Mouse (Mus musculus): ENCODE measurements around the gene Dixdc1. TPM values are rescaled to one million over a fixed set of nuclear protein-coding genes. Genes with fewer than 3 reads are reported as not detected.
"Not testable (repeated sequence)": the region's sequence is repeated elsewhere in the genome, so short reads cannot be mapped to it uniquely, and the experiment has no call there.

Gene Dixdc1
- total RNA-seq, 2 experiments from 2014 or later = 2.1 to 4.7 TPM

DNA sequence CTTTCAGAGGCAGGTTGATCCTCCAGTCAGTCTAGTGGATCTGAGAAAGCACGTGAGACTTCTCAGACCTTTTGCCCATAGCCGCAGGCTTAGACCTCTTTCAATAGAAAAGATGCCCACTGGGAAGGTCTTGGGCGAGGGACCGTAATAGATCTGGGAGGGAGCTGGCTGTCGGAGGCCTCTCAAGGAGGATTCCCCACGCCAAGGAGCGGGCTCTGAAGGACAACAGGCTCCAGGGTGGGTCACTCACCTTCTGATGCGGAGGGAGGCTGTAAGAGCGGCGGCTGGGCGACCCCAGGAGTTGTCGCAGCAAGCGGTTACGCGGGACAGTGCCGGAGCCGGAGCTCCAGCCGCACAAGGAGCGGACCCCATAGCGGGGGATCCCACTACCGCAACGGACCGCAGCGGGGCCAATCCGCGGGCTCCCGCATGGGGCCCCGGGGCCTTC, 80.4 kb downstream of the Dixdc1 start:
- no peak for DNase-seq (ENCODE audit: low spot score)

DNA sequence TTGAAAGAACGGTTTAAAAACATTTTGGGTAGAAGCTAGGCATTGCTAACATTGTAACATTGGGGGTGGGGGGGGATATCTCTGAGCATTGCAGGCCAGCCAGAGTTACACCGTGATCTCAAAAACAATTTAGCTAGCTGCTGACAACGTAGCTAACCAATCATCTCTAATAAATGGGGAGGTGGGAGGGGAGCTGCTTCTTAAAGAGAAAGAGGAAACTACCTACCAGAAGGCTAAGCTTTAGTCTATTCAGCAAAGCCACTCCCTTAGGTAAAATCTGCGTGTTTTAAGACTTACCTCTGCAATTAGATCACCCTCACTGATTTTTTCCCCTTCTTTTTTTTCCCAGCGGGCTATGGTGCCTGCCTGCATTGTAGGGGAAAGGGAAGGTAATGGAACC, 80.9 kb downstream of the Dixdc1 start:
- DNase-seq (ENCODE audit: low spot score) = no peak

DNA sequence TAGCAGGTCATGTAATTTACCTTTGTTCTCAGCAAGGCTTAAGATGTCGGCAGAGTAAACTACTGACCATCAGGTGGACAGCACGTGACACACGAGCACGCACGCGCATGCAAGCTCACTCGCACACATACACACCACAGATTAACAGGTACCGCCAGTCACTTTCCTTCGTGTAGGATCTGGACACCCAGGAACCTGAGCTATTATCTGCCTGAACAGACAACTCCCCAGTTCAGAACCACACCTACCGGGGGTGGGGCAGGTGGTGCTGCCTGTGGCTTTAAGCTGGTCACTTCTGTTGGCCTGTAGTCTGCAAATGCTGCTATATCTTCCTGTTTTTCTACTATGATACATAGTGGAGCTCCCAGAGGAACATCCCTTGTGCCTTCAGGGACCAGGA, 88.8 kb downstream of the Dixdc1 start:
- no peak for DNase-seq (ENCODE audit: low spot score)

DNA sequence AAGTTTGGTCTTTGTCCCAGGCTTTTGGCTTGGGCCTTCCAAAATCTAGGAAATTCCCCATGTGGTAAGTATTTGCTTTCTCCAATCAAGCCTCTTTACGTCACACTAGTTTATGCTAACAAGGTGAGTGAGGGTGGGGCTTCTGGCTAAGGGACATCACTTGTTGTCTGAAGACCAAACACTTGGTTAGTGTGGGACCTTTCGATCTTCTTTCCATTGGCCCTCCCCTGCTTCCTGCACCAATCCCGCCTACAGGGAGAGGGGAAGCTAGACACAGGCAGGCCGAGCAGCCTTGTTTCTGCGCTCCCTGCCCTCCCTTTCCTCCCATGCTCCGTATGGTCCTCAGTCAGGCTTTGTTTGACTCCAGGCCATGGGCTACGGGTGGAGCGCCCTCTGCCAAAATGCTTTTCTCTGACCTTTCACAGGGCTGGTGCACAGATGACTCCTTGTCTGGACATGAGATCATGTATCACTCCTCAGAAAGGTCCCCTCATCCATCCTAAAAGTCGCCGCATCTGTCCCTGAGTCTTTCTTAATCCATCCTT, 92.4 kb downstream of the Dixdc1 start:
- peak; percentile 24 for DNase-seq (ENCODE audit: low spot score)

DNA sequence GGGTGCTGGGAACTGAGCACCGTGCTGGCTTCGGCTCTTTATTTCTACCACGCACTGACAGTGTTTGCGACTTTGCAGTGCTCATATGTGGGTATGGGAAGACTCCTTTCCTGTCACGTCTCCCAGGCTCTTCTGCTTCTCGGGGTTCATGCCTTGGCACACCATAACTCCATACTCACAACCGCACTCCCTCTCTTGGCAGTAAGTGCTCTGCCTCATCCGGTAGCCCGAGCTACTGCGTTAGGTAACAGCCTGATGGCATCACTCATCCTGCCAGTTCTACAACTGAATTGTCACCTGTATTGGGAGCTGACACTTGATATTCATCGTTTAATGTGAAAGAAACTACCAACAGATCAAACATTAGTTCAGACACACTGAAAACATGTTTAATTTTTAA, 105.0 kb downstream of the Dixdc1 start:
- no peak for DNase-seq (ENCODE audit: low spot score)

DNA sequence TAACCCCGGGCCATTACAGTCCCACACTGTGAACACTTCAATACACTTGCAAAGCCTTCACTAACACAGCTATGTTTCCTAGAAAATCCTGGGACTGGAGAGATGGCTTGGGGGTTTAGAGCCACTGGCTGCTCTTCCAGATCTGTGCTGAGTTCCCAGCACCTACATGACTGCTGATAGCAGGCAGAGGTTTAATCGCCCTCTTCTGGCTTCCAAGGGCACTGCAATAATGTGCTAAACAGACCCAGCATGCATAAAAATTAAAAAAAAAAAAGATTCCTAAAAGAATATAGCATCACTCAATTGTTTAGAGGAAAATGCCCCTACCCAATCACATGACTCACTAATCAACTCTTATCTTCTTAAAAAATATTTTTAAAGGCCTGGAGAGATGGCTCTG, 106.3 kb downstream of the Dixdc1 start:
- no peak for DNase-seq (ENCODE audit: low spot score)

DNA sequence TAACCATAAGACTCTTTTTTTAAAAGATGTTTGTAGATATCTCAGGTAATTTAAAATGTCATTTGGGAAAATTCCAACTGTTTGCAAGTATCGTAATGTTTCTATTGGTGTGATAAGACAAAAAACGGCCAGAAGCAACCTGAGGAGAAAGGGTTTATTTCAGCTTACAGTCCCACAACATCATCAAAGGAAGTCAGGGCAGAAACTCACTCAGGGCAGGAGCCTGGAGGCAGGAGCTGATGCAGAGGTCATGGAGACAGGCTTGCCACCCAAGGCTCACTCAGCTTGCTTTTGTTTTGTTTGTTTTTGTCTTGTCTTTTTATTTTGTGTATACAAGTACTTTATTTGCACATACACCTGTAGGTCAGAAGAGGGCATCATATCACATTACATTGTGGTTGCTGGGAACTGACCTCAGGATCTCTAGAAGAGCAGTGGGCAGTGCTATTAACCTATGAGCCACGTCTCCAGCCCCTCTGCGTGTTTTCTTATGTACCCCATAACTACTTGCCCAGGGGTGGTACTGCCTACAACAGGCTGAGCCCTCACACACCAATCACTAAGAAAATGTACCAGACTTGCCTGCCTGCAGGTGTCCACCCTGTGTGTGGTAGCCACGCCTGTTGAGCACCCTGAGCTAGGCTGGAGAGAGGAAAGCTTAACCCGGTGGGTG, 107.2 kb downstream of the Dixdc1 start:
- no peak for DNase-seq (ENCODE audit: low spot score)

DNA sequence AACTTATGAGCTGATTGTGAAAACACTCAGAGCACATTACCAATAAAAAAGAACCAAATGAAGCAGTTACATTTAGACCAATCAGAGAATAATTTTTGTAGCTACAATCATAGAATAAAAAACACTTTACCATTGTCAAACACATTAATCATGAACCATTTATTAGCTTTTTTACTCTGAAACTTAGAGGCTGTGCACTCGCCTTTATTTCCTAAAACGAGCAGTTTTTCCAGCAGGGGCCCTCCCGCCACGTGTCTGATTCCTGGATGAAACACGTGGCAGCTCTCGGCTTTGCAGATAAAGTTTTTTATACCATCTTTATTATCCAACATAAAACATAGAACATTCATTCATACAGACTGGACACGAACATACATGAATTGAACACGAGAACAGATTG, 108.4 kb downstream of the Dixdc1 start:
- not testable (repeated sequence) for DNase-seq (ENCODE audit: low spot score)

DNA sequence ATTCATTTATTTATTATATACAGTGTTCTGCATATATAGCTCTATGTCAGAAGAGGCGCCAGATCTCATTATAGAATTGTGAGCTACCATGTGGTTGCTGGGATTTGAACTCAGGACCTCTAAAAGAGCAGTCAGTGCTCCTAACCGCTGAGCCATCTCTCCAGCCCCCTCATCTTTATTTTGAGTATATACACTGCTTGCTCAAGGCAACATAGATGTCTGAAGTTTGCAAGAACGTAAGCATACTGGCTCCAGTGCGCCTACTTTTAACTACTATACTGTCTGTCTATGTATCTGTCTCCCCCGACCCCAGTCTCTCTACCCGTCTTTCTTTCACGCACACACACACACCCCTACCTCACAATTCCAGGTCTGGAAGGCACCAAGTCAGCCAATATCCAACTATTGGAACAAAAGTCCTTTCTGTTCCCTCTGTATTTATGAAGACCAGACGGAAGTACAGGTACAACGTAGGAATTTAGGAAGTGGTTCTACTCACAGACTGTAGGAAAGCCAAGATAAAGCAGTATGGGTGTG, 121.5 kb downstream of the Dixdc1 start:
- no peak for DNase-seq (ENCODE audit: low spot score)

DNA sequence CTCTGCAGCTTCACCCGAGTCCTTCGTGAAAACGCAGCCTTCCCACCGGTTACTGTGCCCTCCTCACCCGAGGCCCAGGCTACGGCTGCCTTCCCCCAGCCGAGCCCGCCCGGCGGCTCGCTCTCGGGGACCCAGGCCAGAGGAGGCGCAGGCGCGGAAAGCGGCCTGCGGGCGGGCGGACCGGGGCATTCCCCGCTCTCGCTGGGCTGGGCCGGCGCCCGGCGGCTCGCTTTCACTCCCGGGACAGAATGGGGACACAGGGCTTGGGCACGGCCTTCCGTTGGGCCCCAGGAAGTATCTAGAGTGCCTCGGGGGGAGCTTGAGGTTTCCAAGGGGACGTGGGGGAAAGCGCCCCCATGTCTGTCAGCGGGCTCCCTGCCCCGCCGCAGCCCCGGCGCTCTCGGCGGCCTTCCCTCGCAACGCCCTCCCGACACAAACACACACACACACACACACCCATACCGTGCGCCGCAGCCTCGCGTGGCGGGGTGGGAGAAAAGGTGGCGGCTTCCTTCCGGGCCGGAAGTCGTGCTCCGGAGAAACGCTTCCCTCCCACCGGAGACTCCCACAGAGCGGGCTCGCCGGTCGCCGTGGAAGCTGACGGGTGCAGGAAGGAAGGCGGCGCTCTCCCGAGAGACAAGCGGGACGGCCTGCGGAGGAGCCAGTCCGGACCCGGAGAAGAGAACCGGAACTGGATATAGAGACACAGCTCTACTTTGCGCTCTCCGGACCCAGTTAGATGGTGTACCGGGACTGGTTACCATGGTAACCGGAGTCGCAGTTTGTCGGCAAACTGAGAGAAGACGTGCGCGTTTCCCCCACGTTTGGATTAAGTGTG, 122.3 kb downstream of the Dixdc1 start, which contains the start of the genes Pih1d2 and Nkapd1:
Pih1d2 (plus strand) TSS at position 556 of the 838 bp plus-strand sequence.
Nkapd1 (minus strand) TSS at position 699 of the 838 bp plus-strand sequence.
- DNase-seq (ENCODE audit: low spot score) = peak; percentile 91

DNA sequence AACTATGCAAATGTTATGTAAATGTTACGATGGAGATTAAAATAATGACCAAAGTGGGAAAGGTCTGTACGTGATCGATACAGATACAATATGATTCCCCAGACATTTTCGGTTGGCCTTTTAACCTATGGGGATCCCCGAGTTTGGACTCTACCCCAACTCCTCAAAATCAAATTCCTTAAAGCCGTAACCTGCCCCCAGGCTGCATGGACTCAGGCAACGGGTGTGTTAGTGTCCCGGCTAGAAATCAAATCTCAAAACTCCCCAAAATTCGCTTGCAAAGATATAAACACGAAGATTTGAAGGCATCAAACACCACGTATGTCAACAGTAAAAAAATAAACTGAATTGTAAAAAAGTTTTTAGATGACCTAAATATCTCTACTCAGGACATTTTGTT, 123.2 kb downstream of the Dixdc1 start:
- no peak for DNase-seq (ENCODE audit: low spot score)

Other genes with a start within 250 kb of the Dixdc1 start
- not detected for gene Plet1, start 245.0 kb downstream of the Dixdc1 start, total RNA-seq (2021)
- gene Pts, start 210.8 kb downstream of the Dixdc1 start, total RNA-seq (2021) = 10 to 100 TPM; 11.0 to 12.2 TPM
- gene Il18, start 184.7 kb downstream of the Dixdc1 start, total RNA-seq (2021) = 1 to 10 TPM; 1.0 to 2.0 TPM
- gene Bco2, start 184.3 kb downstream of the Dixdc1 start, total RNA-seq (2021) = under 1 TPM; 0.27 to 0.55 TPM
- gene Tex12, start 178.2 kb downstream of the Dixdc1 start, total RNA-seq (2021) = not detected
- gene Sdhd, start 135.7 kb downstream of the Dixdc1 start, total RNA-seq (2021) = 100 to 1,000 TPM; 300 to 329 TPM
- gene Timm8b, start 135.6 kb downstream of the Dixdc1 start, total RNA-seq (2021) = 100 to 1,000 TPM; 223 to 226 TPM
- under 1 TPM; 0.18 to 0.38 TPM for gene Pih1d2, start 122.2 kb downstream of the Dixdc1 start, total RNA-seq (2021)
- 10 to 100 TPM; 11.1 to 11.6 TPM for gene Nkapd1, start 122.1 kb downstream of the Dixdc1 start, total RNA-seq (2021)
- 100 to 1,000 TPM; 175 to 192 TPM for gene Dlat, start 79.7 kb downstream of the Dixdc1 start, total RNA-seq (2021)
- gene 2310030G06Rik, start 7.0 kb upstream of the Dixdc1 start, total RNA-seq (2021) = 1 to 10 TPM; 4.5 to 5.6 TPM
- 1,000 to 10,000 TPM; 1,743 to 2,314 TPM for gene Cryab, start 11.8 kb upstream of the Dixdc1 start, total RNA-seq (2021)
- 100 to 1,000 TPM; 120 to 134 TPM for gene Hspb2, start 12.8 kb upstream of the Dixdc1 start, total RNA-seq (2021)
- 1 to 10 TPM; 4.2 to 4.4 TPM for gene Fdxacb1, start 28.7 kb upstream of the Dixdc1 start, total RNA-seq (2021)
- 10 to 100 TPM; 10.3 to 10.8 TPM for gene Alg9, start 35.5 kb upstream of the Dixdc1 start, total RNA-seq (2021)
- 10 to 100 TPM; 13.7 to 18.9 TPM for gene 1110032A03Rik, start 36.0 kb upstream of the Dixdc1 start, total RNA-seq (2021)
- 1 to 10 TPM; 4.3 to 5.4 TPM for gene Ppp2r1b, start 105.8 kb upstream of the Dixdc1 start, total RNA-seq (2021)

All from gastrocnemius, adult 18-20 months (tissue).